Mouse (Mus musculus): Measurements from ENCODE around the gene Myh14.

DNA sequence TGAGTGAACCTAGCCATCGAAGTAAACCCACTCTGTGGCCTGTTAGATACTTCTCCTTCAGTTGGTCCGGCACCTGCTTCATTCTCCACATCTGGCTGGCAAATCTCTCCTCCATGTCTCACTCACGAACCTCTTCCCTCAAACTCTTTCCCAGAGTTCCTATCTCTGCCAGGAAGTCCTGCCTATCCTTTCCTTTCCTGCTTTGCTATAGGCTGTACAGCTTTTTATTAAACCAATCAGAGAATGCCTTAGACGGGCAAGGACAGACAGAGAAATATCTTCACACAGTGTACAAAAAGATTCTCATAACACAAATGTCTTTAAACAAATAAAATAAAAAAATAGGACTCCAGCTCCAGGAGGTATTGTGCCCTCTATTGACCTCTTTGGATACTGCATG, 34.4 kb upstream of the Myh14 start:
- TF ChIP-seq MXI1 (IDR thresholded peaks at IDR 0.05; ENCODE audit: low read depth, low read length) (no peak), POLR2A (IDR thresholded peaks at IDR 0.05; ENCODE audit: low read depth, low read length) (no peak), ZKSCAN1 (IDR thresholded peaks at IDR 0.05; ENCODE audit: borderline replicate concordance, low read depth, low read length) (no peak), EP300 (IDR thresholded peaks at IDR 0.05; ENCODE audit: low read length) (no peak), TCF12 (IDR thresholded peaks at IDR 0.05; ENCODE audit: low read depth, low read length) (no peak)

Data from CH12.LX (cell line).